Mouse (Mus musculus) stomach, postnatal 0 days (tissue): Measurements from ENCODE around the gene Mcam. TPM values are rescaled to one million over a fixed set of nuclear protein-coding genes. Genes with fewer than 3 reads are reported as not detected.
A peak's percentile ranks its signal among the peaks of the same experiment; 100 is the strongest.

Experiments used
- ATAC-seq: fragments of 200-750 bp; cut with Nextera tagmentation; 2 replicates; pipeline ENCODE4 v1.8.0; 2017; ENCODE audit not compliant: low FRiP score, low TSS enrichment
- DNase-seq: peaks from one replicate; pipeline ENCODE4 v3.0.0-alpha.2; 2016; ENCODE audit warnings: low spot score
- H3K27ac ChIP-seq: fragments of 300-500 bp; sonication (generic); replicated peaks from 2 replicates; pipeline ENCODE4 v1.5.1; 2014; ENCODE audit warnings: mild to moderate bottlenecking, control low read depth
- H3K27me3 ChIP-seq: fragments of 300-500 bp; sonication (generic); 2 replicates; pipeline ENCODE4 v1.6.1; 2014; ENCODE audit warnings: low read length; ENCODE audit not compliant: control insufficient read depth, insufficient read depth
- H3K36me3 ChIP-seq: fragments of 300-500 bp; sonication (generic); 2 replicates; pipeline ENCODE4 v1.6.1; 2014; ENCODE audit warnings: low read length, mixed read lengths; ENCODE audit not compliant: control insufficient read depth, insufficient read depth
- H3K4me1 ChIP-seq: fragments of 300-500 bp; sonication (generic); replicated peaks from 2 replicates; pipeline ENCODE4 v1.6.1; 2014; ENCODE audit warnings: antibody characterized with exemption; ENCODE audit not compliant: control insufficient read depth, insufficient read depth
- H3K4me2 ChIP-seq: fragments of 300-500 bp; sonication (generic); replicated peaks from 2 replicates; pipeline ENCODE4 v1.6.1; 2014; ENCODE audit warnings: low read depth, mild to moderate bottlenecking, control low read depth, moderate library complexity
- H3K4me3 ChIP-seq: fragments of 300-500 bp; sonication (generic); 2 replicates; pipeline ENCODE4 v1.5.1; 2014; ENCODE audit warnings: low read depth, low read length, control low read depth
- H3K9ac ChIP-seq: fragments of 300-500 bp; sonication (generic); 2 replicates; pipeline ENCODE4 v1.6.1; 2014; ENCODE audit warnings: mild to moderate bottlenecking, low read length, control low read depth, mixed read lengths
- H3K9me3 ChIP-seq: fragments of 300-500 bp; sonication (generic); 2 replicates; pipeline ENCODE4 v1.6.1; 2016; ENCODE audit warnings: low read length; ENCODE audit not compliant: control insufficient read depth
- CTCF ChIP-seq: IDR thresholded peaks from 2 replicates; pipeline ENCODE4 v1.5.1; 2016; ENCODE audit warnings: antibody characterized with exemption, low read depth, mild to moderate bottlenecking, moderate library complexity
- EP300 ChIP-seq: optimal IDR thresholded peaks from 2 replicates; pipeline ENCODE3; 2016; ENCODE audit warnings: antibody characterized with exemption
- WGBS: fragments of 180-500 bp; shearing (Covaris S2); extraction: QIAGEN DNeasy Blood & Tissue Kit; methylation state at CpG from one replicate; pipeline ENCODE4 v1.1.7; 2014; 5-methylcytosine and 5-hydroxymethylcytosine counted together
- polyA plus RNA-seq: library from polyadenylated mRNA; unstranded; fragments of >200 nt; fragmentation: Nextera tagmentation; extraction: Ambion mirVana; gene quantifications from 2 replicates; pipeline ENCODE4 v1.2.1, GENCODE M21; 2015

Mcam gene
- polyA plus RNA-seq, 1 experiment from 2014 or later = 44.5 TPM

DNA sequence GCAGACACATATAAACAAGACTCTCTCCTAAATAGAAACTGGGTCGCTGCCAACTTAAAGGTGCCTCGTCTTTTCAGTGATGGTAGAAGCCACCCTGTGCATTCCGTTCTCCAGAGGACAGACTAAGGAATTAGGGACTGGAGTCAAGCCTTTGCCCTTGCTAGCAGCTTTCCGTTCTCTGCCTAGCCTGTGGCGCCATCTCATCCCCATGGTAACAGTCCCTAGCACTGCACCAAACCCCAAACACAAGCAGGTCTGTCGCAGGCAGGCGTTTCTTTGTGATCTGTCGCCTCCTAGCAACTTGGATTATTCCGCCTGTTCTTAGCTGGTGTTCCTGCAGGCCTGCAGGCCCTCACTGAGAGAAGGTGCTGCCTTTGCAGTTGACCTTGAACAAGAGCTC is 37.7 kb upstream of the Mcam start:
- no peaks in the 10 kb centered on the region; the same call in 1 of the 2 replicates for H3K36me3 ChIP-seq
- no peak for DNase-seq
- H3K4me2 ChIP-seq = no peak overlapping the region
- H3K27me3 ChIP-seq = no peaks in the 10 kb centered on the region
- no peaks in the 10 kb centered on the region for H3K4me1 ChIP-seq
- H3K9me3 ChIP-seq = no peaks in the 10 kb centered on the region
- TF ChIP-seq EP300 (no peak), CTCF (no peak; the same call in 1 of the 2 replicates)
- H3K27ac ChIP-seq = no peak overlapping the region
- H3K4me3 ChIP-seq = no peak overlapping the region
- no peak overlapping the region for H3K9ac ChIP-seq
- ATAC-seq = peak; percentile 40; the same call in 1 of the 2 replicates
- WGBS = 33% methylated on average over 9 of the region's 9 CpGs

DNA sequence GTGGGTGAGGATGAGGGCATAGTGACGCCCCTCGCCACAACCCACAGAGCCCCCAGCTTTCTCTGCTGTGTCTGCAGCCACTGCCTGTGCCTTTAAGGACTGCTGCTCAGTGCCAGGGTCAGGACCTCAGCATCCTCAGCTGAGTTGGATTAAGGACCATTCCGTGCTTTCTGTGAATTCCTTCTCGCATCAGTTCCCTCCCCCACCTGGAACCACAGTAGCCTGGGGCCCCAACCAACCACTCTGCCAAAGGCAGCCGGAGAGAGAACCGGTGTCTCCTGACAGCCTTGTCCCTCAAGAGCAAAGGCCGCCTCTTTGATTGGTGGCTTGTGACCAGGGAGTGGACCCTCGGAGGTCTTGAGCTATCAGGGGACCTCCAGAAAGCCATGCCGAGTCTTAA is 32.8 kb upstream of the Mcam start, which contains the start of gene Mfrp:
Gene Mfrp (plus strand): TSS at position 240 of the 400 bp plus-strand sequence.
- no peak for ATAC-seq

DNA sequence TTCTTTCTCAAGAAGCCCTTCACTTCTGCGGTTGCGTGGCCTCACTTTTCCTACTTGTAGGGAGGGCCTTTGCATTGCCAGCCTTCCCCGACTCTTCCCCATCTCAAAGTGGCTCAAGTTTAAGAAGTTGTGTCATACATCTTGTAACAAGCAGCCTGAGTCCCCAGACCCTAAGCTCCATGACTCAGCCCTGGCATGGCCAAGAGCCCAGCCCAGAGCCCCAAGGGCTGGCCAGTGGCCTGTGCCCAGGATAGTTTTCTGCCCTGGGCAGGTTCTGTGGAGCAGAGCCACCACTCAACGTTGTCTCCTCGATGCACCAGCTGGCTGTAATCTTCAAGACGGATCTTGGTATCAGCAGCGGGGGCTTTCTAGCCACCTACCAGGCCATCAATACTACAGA is 29.4 kb upstream of the Mcam start:
- Histone ChIP-seq H3K4me2 (no peak overlapping the region), H3K4me3 (no peak overlapping the region), H3K4me1 (peaks cover 10% of the 10 kb centered on the region), H3K27me3 (no peaks in the 10 kb centered on the region), H3K27ac (no peak overlapping the region), H3K9ac (no peak overlapping the region), H3K36me3 (no peaks in the 10 kb centered on the region), H3K9me3 (no peaks in the 10 kb centered on the region)
- TF ChIP-seq EP300 (no peak), CTCF (no peak)
- no peak for ATAC-seq
- 89% methylated on average over 7 of the region's 7 CpGs for WGBS
- DNase-seq = no peak

More for the DNA sequence above, 32.8 kb upstream of the Mcam start, which contains the start of gene Mfrp:
- no peak within 1 kb of the TSS for H3K27ac ChIP-seq
- no peaks in the 10 kb centered on the region for H3K36me3 ChIP-seq
- H3K27me3 ChIP-seq = no peaks in the 10 kb centered on the region
- WGBS = 84% methylated on average over 9 of the region's 9 CpGs
- H3K4me2 ChIP-seq = no peak within 1 kb of the TSS
- DNase-seq = no peak
- no peaks in the 10 kb centered on the region for H3K4me1 ChIP-seq
- no peak within 1 kb of the TSS for H3K4me3 ChIP-seq
- no peaks in the 10 kb centered on the region for H3K9me3 ChIP-seq
- H3K9ac ChIP-seq = no peak within 1 kb of the TSS
- no peak for TF ChIP-seq EP300
- no peak for TF ChIP-seq CTCF

GRCm38 (mm10) chr9:44105781-44106180 is 28.5 kb upstream of the Mcam start:
- no peak overlapping the region for H3K4me2 ChIP-seq
- no peaks in the 10 kb centered on the region for H3K27me3 ChIP-seq
- H3K4me3 ChIP-seq = no peak overlapping the region
- ATAC-seq = no peak
- no peaks in the 10 kb centered on the region for H3K36me3 ChIP-seq
- no peak for DNase-seq
- H3K9ac ChIP-seq = no peak overlapping the region
- no peak overlapping the region for H3K27ac ChIP-seq
- TF ChIP-seq CTCF = no peak
- WGBS = 87% methylated on average over 10 of the region's 10 CpGs
- peaks cover 14% of the 10 kb centered on the region for H3K4me1 ChIP-seq
- H3K9me3 ChIP-seq = no peaks in the 10 kb centered on the region

DNA sequence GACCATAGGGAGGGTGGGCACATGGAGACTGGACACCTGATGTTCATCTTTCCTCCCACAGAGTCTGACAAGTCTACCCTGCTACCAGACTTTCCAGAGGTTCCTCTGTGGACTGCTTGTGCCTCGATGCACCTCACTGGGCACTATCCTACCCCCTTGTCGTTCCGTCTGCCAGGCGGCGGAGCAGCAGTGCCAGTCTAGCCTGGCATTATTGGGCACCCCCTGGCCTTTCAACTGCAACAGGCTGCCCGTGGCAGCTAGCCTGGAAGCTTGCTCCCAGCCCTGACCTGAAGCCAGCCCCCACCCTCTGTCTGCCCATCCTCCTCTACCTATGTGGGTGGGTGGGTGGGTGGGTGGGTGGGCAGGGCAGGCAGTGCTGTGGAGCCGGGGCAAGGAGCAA is 28.1 kb upstream of the Mcam start:
- ATAC-seq = no peak
- Histone ChIP-seq H3K4me1 (peaks cover 14% of the 10 kb centered on the region), H3K9ac (no peak overlapping the region), H3K27me3 (no peaks in the 10 kb centered on the region), H3K4me3 (no peak overlapping the region), H3K36me3 (no peaks in the 10 kb centered on the region), H3K4me2 (no peak overlapping the region), H3K27ac (0 out of 2 replicates have a peak overlapping the region, but pooled peaks have one; percentile 53), H3K9me3 (no peaks in the 10 kb centered on the region)
- DNase-seq = no peak
- no peak for TF ChIP-seq CTCF
- no peak for TF ChIP-seq EP300
- 88% methylated on average over 7 of the region's 7 CpGs for WGBS

GRCm38 (mm10) chr9:44106596-44106995 is 27.7 kb upstream of the Mcam start:
- 72% methylated on average over 4 of the region's 4 CpGs for WGBS
- TF ChIP-seq EP300 (no peak), CTCF (no peak)
- no peak overlapping the region for H3K9ac ChIP-seq
- peak overlapping the region; percentile 53; the same call in 1 of the 2 replicates for H3K27ac ChIP-seq
- no peak overlapping the region for H3K4me2 ChIP-seq
- H3K4me3 ChIP-seq = no peak overlapping the region
- no peak for ATAC-seq
- H3K9me3 ChIP-seq = no peaks in the 10 kb centered on the region
- H3K36me3 ChIP-seq = no peaks in the 10 kb centered on the region
- H3K27me3 ChIP-seq = no peaks in the 10 kb centered on the region
- H3K4me1 ChIP-seq = peaks cover 14% of the 10 kb centered on the region
- DNase-seq = no peak
